Mouse (Mus musculus) urinary bladder, postnatal 10 days (tissue): ENCODE measurements around the gene Ptk7.

Experiments used
- DNase-seq: peaks from one replicate; pipeline ENCODE4 v3.0.0; 2022; ENCODE audit warnings: low spot score

Ptk7 gene

DNA sequence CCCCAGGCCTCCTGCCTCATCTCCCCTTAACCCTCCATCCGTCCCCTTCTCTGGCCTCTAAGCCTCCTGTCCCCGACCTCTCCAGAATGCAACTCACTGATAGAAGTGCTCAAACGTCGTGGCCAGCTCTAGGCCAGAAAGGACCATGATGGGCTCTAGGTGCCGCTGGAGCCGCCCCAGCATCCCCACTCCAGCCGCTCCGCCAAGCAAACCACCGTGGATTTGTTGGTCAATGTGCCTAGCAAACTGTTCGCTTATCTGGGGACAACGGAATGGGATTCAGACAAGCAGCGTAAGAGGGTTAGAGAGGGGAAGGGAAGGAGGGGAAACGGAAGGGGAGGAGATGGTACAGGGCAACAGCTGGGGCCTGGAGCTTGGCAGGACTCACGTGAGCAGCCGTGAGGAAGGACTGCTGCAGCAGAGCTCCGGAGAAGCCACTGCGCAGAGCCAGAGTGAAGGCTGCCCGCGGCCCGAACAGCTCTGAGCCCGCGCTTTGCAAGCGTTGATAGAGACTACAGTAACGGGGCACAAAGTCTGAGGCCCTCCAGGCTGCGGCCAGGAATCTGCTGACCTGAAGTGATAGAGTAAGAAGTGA is 108.8 kb downstream of the Ptk7 start:
- no peak for DNase-seq

DNA sequence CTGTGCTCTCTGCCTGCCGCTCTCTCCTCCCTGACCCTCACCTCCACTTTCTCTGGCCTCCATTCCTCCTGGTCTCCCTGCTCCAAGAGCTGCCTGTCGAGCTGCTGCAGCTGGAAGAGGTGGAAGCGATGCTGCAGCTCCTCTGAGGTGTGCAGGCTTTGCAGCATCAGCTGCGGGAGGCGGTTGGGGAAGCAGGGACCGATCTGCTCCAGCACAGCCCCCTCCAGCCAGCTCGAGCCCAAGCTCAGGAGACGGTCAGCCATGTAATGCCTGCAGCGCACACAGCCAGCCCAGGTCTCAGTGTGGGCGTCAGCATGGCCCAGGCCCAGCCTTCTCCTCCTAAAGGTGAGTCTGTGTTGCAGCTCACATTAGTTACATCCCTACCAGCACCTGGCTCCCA is 109.3 kb downstream of the Ptk7 start:
- DNase-seq = no peak
